Mouse (Mus musculus) liver, postnatal 0 days (tissue): ENCODE measurements around the gene Mrpl48.

Experiments used
- CTCF ChIP-seq: sonication (generic); IDR thresholded peaks from 2 replicates; pipeline ENCODE4 v1.5.1; 2016; ENCODE audit warnings: antibody characterized with exemption, low read depth
- EP300 ChIP-seq: IDR thresholded peaks from 2 replicates; pipeline ENCODE4 v1.6.1; 2016; ENCODE audit warnings: antibody characterized with exemption, low read depth, mild to moderate bottlenecking

- TF ChIP-seq CTCF, result no peak
- no peak for TF ChIP-seq EP300
Observed at GRCm38 (mm10) chr7:100497402-100497801, 110.7 kb downstream of the Mrpl48 start.
